Mouse (Mus musculus) stomach, postnatal 0 days (tissue): ENCODE results near the gene Trip11.

Experiments
- CTCF ChIP-seq: IDR thresholded peaks from 2 replicates; pipeline ENCODE4 v1.5.1; 2016; ENCODE audit warnings: antibody characterized with exemption, low read depth, mild to moderate bottlenecking, moderate library complexity
- EP300 ChIP-seq: optimal IDR thresholded peaks from 2 replicates; pipeline ENCODE3; 2016; ENCODE audit warnings: antibody characterized with exemption

- no peak for TF ChIP-seq CTCF
- TF ChIP-seq EP300: no peak
These were observed 111.3 kb downstream of the Trip11 start for GRCm38 (mm10) chr12:101801744-101802143.
